Mouse (Mus musculus): ENCODE measurements around the gene Mybbp1a. TPM values are rescaled to one million over a fixed set of nuclear protein-coding genes. Genes with fewer than 3 reads are reported as not detected.

The Mybbp1a gene
- polyA plus RNA-seq (2012; rRNA removed): 38.7 and 42.8 TPM in 2 replicates

DNA sequence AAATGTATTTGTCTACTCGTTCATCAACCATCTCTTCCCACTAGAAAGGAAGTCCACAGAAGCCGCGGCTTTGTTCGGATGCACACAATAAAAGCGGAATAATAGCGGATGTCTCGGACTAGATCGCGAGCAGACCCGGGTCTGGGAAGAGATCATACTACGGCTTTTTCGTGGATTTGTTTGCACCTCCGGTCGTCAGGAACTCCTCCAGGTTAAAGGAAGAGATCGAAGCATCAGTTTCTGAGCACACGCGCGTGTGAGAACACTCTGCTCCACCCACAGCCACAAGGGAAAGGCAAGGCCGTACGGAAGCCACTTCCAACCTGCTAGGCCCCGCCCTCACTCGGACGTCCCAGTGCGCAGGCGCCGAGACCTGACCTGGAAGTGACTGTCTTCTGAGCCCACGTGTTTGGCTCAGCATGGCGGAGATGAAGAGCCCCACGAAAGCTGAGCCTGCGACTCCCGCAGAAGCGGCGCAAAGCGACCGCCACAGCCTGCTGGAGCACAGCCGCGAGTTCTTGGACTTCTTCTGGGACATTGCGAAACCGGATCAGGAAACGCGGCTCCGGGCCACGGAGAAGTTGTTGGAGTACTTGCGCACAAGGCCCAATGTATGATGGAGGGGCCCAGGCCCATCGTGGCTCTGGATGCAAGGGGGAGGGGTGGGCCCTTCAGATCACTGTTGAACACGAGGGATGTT, at the start of gene Mybbp1a:
Gene Mybbp1a (plus strand): TSS at position 391 of the 700 bp plus-strand sequence.
- DNase-seq (ENCODE audit: low read depth): no peak

DNA sequence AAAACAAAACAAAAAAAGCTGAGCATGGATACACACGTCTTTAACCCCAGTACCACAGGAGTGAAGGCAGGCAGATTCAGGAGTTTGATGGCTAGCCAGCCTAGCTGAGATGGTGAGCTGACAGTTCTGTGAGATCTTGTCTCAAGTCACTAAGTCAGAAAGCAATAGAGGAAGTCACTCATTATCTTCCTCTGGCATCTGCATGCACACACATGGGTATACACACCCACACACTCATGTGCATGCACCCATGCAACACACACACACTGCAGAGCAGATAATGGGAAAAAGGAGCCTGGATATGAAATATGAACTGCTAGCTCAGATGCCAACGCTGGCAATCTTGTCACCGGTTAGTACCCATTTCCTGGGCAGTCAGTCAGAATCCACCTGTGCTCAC, 47.9 kb upstream of the Mybbp1a start:
- DNase-seq (ENCODE audit: low read depth): no peak

DNA sequence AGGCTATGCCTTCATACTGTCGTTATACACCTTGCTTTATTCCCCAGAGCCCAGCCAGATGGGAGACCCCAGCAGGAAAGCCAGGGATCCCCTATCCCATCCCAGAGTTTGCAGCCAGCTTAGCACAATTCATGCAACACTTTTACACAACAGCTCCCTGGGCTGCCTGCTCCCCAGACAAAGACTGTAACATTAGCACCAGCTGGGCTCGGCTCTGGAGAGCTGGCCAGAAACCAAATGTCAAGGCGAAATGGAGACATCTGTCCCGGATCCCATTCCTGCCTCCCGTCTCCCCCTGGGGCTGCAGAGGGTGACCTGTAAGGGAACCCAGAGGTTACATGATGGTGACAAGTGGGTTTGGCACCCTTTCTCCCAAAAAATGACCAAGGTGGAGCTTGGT, 47.5 kb upstream of the Mybbp1a start:
- no peak for DNase-seq (ENCODE audit: low read depth)

DNA sequence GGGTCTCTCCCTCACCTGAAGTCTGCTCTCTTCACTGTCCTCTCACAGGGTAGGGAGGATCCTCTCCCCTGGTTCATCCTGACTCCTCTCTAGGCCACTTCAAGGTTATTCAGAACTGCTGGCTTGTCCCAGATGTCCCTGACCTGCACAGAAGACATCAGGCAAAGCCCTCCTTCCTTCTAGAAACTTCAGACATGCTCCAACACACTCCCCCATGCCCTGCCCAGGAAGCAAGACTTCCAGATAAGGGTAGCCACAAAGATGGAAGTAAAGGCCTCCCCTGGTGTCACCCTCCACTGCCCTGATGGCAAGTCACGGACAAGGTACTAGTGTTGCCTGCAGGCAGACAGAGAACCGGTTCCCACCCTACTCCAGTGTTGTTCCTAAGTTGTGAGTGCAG, 46.5 kb upstream of the Mybbp1a start:
- no peak for DNase-seq (ENCODE audit: low read depth)

DNA sequence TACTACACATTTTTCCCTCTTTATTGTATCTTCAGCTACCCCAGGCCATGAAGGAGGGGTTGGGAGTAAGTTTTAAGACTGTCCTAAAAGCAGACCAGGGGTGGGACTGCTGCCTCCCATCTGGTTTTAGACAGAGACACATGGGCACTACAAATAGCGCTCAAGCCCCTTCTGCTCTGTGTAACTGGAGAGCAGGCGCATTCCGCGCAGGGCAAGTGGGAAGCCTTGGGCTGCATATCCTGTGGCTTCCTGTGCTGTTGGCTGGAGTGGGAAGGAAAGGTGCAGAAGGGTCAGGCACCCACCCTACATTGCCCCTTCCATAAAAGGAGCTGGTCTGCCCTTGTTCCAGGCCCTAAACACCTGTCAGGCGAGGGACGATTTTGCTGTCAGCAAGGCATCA, 45.5 kb upstream of the Mybbp1a start:
- no peak for DNase-seq (ENCODE audit: low read depth)

DNA sequence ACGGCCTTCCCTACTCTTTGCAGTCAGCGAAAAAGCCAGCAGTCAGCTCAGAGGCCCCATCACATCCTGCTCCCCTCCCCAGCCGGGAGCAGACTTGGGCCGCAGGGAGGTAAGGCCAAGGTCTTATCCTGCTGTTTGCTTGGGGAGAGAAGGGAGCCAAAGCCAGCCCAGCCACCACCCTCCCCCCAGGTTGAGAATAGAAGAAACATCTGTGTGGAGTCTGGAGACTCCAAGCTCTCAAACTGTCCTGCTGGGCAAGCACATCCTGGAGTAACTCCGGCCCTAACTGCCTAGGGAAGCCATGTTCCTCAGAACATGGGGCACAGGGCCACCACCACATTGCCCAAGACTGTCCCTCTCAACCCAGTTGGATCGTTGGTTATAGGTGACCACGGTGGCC, 44.5 kb upstream of the Mybbp1a start:
- DNase-seq (ENCODE audit: low read depth): no peak

DNA sequence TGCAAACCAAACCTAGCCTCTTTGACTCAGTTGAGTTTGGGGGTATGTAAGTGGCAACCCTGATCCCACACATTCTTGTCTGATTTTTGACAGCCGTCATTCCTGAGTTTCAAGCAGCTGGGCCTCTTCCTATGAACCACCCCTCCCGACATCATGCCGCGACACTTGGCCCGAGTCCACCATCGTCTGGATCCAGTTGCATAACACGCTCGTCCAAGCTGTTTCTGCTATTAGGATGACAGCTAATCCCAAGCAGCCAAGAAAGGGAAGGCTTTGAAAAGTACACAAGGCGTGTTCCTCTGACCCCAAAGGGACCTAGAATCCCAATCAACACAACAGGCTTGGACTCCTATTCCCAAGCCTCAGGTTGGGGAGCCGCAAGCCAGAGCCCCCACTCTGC, 44.1 kb upstream of the Mybbp1a start:
- DNase-seq (ENCODE audit: low read depth): no peak

DNA sequence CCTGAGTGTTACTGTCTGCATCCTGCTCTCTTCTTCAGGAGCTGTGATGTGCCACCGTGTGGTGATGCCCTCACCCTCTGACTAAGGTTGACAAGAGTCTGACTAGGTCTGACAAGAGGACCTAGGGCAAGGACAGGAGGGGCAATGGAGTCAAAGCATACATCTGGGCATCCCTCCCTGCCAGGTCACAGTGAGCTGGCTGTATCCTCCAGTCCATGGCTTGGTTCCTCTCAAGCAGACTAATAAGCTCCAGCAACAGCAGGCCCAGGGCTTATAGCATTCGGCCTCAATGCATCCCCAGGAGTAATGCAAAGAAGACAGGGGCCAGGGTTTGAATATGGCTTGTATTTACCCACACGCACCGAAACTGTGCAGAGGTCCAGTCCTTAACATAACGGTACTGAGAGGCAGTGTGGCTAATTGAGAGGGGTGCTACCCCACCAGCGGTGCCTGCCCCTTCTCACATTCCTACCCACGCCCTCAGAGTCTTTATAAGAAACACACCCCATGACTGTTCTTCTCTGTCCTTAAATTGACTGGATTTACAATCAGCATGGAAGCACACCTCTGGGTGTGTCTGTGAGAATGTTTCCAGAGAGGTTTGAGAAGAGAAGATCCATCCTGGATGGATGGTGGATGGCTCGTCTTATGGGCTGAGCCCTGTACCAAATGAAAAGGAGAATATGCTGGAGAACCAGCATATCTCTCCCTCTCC, 43.2 kb upstream of the Mybbp1a start:
- DNase-seq (ENCODE audit: low read depth): no peak

DNA sequence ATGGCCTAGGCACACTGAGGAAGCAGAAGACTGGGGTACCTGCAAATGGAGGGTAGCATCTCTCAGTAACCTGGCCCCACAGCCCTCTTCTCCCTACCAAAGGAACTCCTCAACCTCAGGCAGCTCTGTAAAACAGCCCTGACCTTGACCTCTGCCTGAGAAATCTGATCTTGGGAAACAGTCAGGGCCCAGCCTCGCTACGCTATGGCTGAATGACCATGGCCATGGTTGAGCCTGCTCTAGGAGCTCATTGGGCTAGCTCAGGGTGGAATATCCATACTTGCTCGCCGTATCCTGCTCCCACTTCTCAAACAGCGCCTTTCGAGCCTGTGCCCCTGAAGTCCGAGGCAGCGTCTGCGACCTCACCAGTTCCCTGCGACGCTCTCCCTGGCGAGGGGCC, 40.1 kb upstream of the Mybbp1a start:
- DNase-seq (ENCODE audit: low read depth): no peak

DNA sequence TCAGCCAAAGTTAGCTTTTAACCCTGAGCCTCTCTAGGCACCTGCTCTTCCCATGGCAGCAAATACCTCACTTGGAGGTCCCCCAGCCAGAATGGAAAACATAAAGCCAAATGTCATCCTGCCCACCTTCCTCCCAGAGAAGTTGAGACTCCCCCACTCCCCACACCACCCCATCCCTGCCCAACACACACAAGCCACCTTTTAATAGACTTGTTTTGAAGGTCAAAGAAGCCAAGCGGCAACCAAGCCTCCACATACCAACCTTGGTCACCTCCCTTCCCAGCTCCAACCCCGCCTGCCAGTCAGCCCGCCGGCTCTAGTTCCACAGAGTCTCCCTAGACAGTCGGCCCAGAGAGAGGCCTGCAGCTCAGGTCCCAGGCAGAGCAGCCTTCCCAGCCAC, 39.1 kb upstream of the Mybbp1a start:
- DNase-seq (ENCODE audit: low read depth): no peak

DNA sequence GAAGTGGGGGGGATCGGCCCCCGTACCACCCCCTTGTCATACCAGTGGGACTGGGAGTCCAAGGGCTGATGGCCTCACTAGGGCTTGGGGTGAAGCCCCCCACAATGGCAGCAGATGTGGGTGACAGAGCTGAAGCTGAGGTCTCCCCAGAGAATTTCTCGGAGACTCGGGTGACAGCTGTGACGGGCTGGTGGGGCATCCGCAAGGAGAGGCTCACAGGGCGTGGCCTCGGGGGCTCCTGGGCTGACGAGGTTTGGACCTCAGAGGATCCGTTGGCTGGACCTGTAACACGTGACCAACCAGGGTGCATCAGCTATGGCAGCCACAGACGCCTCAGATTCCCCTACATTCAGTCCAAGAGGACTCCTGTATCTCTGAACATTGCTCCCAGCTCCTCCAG, 38.2 kb upstream of the Mybbp1a start:
- no peak for DNase-seq (ENCODE audit: low read depth)

DNA sequence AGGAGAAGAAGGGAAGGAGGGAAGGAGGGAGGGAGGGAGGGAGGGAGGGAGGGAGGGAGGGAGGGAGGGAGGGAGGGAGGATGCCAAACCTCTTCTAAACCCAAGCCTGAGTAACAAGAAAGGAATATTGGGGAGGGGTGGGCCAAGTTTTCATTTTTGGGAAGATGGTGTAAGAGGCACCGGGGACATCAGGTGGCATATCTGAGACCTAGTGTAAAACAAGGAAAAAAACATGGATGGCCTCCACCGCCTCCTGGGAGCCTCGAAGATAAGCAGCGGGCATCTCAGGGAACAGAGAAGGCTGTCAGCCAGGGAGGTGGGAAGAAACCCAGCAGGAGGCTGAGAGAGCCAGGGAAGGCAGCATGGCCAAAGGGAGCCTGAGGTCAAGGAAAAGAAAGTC, 35.6 kb upstream of the Mybbp1a start:
- no peak for DNase-seq (ENCODE audit: low read depth)

DNA sequence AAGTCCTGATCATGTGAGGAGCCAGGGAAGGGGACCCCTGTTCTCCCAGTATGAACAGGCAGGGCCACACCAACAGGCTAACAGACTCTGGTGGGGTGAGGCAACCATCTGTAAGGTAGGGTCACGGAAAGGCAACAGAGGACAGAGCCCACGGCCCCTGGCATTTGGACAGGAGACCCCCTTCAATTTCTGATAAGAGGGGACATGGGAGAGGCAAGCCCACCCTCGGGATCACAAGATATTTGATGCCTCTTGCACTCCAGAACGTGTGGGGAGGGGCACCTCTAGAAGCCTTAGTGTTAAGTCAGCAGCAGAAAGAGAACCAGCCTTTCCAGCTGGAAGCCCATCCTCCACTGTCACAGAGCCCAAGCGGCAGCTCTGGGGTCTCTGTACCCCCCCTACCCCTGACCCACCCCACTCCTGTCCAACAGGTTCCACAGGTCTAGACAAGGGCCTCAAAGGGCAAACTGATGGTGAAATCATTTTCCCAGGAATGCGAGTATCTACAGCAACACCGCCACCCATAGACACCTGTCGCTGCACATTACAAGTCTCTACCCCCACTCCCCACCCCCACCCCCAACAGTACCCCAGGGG, 35.0 kb upstream of the Mybbp1a start:
- DNase-seq (ENCODE audit: low read depth): no peak

DNA sequence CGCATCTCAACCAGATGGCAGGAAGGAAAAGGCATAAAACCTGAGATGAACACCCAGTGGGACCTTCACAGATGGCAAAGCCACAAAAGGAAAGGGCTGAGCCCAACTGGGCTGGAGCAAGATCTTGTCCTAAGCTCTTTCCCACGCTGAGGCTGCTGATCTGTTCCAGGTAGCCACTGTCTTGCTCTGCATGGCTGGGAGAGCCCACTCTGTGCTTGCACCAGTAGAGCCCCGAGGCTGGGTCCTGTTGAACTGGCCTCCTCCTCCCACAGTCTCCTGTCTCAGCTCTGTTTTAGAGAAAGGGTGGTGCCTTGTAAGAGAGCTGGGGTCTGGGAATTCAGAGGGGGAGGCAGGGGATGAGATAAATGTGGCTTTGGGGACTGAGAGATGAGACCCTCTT, 34.1 kb upstream of the Mybbp1a start:
- DNase-seq (ENCODE audit: low read depth): no peak

DNA sequence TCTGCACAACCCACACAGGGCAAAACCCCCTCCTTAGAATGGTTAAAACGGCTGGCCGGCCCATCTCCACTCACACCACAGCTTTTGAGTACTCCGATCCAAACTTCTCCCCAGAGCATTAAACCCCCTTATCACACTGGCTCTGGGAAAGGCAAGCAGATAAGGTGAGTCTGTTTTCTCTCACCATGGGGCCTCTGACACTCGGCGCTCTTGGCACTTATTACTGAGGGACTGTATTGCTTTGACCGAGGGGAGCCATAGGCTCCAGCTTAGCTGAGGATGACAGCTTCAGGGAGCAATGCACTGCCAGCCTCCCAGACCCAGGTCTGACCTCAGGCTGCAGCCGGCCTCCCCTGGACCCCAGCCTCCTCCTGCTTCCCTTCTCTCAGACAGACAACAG, 33.6 kb upstream of the Mybbp1a start:
- DNase-seq (ENCODE audit: low read depth): no peak

DNA sequence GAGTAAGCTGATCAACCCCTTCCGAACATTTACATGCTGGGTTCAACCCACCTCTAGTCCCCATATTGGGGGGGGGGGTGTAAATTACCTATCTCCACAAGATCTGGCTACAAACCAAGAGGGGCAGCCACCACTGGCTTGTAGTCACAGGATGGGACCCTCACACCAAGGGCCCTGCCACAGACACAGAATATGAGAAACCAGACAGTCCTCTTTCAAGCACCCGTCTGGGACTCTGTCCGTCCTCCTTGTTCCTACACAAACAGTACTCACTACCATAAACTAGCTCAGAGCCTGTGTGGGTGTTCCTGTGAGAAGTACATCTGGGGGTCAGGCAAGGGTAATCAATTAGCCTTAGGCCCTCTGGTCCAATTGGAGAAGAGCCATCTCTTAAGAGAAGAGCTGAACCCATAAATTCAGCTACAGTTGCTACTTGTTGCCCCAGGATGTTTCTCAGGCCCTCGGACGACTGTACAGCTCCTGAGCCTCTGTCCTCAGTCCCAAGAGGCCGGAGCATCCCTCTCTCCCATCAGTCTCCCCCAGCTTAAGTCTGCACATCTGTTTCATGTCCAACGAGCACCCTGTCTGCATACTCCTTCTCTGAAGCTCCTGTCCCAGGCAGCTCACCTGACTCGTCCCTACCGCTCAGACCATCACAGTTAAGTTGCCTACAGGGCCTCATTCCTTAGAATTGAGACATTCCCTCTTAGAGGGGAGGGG, 32.5 kb upstream of the Mybbp1a start:
- DNase-seq (ENCODE audit: low read depth): no peak

DNA sequence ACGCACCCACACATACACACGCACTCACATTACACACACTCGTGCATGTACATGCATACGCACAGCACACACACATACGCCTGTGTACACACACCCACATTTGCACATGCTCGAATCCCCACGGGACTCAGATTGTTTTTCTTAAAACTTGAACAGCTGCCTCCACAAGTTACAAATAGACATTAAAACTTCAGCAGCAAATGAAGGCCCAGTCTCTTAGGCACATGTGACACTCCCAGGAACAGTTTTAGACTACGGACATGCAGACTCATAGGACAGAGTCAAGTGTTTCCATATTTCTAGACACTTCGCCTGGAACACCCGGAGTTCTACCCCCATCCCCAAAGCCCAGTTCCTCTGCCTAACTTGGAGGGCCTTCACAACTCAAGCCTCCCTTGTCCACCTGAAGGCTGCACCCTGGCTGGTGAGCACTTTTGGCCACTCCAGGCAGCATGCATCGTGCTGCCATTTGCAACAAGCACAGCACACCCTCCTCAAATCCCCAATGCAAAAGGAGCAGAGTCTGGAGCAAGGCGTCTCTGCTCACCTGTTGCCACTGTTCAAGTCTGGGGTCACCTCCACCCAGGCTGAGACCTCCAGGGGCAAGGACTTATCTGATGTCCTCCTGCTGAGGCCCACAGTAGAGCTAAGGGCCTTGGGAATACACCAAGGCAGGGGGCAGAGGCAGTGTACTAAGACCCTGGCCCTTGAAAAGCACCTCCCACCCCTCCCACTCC, 31.3 kb upstream of the Mybbp1a start:
- no peak for DNase-seq (ENCODE audit: low read depth)

DNA sequence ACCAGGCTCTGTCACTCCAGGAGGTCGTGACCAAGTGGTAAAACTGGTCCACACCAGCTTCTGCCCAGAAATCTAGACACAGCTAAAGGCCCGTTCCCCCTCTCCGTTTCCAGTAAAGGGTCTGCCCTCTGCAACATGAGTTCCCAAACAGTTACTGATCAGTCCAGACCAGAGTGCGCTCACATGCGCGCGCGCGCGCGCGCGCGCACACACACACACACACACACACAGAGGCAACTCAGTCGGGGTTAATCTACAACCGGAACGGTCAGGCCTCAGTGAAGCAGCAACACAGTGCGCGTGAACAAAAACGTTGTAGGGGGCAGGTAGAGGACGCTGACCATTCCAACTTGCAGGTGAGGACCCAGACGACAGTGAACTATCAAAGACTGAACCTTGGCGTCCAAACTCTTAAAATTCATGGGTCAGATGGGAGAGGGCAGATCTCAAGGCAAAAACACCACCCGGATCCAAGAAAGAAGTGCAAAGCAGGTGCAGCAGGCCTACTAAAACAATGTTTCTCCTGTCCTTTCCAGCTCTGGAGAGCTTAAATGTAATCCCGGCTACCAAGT, 30.5 kb upstream of the Mybbp1a start:
- no peak for DNase-seq (ENCODE audit: low read depth)

DNA sequence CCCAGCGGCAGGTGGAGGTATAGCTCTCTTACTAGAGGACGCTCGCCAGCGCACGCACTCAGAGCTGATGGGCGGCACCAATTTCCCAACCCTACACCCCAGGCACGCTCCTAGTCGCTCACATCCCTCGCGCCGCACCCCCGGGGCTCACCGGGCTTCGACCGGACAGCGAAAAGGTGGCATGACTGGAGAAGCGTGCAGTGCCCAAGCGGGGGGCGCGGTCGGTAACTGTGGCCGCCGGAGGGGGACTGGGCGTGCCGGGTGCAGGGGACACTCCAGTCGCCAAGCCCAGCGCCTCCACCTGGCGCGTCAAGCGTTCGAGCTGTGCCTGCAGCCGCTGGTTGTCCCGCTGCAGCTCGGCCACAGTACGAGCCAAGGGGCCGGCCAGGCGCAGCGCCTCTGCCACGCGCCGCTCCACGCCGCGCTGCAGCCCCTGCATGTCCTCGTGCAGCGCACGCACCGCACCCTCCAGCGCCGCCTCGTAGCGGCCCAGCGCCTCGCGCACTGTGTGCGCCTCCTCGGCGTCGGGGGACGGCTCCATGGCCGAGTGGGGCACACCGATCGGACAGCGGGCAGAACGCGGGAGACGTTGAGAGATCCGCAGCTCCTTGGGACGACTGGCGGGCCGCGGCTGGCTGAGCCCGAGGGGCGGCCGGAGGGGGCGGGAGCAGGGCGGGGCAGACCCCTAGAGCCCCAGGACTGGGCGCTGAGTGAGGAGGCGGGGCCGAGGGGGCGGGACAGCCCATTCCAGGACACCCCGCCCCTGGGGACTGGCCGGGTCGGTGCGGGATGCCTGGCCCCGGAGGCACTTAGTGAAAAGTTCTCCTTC, 29.8 kb upstream of the Mybbp1a start, which contains the start of gene Smtnl2:
Gene Smtnl2 (minus strand): TSS at position 621 of the 829 bp plus-strand sequence.
- no peak for DNase-seq (ENCODE audit: low read depth)

DNA sequence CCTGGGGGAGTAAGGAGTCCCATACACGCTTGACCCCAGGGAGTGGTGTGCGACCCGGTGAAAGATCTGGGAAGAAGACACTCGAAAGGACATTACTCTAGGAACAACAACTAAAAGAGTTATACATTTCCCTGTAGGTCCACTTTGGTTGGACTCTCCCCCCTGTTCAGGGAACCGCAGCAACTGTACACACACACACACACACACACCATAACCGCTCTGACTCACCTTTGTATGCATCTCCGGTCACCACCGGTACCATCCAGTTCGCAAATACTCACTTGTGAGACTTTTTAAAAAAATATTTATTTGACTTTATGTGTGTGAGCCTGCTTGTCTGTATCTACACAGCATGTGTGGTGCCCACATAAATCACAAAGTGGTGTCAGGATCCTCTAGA, 29.2 kb upstream of the Mybbp1a start:
- DNase-seq (ENCODE audit: low read depth): no peak

DNA sequence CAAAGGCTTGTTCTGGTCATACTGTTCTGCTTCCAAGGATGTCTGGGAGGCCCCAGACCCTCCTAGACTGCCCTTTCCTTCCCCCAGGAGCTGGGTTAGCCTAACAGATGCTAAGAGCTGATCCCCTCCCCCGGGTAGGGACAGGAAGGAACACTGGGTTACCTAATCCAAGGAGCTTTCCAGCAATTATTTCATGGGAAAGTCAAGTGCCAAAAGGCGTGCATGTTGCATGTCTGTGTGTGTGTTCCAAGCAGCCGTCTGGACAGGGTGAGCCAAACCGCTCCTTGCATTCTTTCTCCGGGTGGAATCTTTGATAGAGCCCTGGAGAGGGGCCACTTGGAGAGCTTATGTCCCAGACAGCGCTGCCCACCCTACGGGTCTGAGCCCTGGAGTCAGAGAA, 28.1 kb upstream of the Mybbp1a start:
- no peak for DNase-seq (ENCODE audit: low read depth)

Data from gonadal fat pad, adult 2 months (tissue).